Mouse (Mus musculus) heart, embryonic 15.5 days (tissue): Measurements from ENCODE around the gene Aldh1a7. TPM values are rescaled to one million over a fixed set of nuclear protein-coding genes. Genes with fewer than 3 reads are reported as not detected.

Experiments used
- polyA plus RNA-seq: library from polyadenylated mRNA; unstranded; fragments of >200 nt; fragmentation: Nextera tagmentation; extraction: Ambion mirVana; gene quantifications from 2 replicates; pipeline ENCODE4 v1.2.1, GENCODE M21; 2015

Aldh1a7 gene
- polyA plus RNA-seq, 1 experiment from 2014 or later: 3.0 TPM

Other genes starting within 250 kb of the Aldh1a7 start
- gene Aldh1a1, start 234.8 kb downstream of the Aldh1a7 start, polyA plus RNA-seq: 6.8 and 6.9 TPM in 2 replicates
- gene Tmc1, start 226.6 kb upstream of the Aldh1a7 start, polyA plus RNA-seq: not detected in 2 replicates